In genomic region chr6:55016710-55017583, GRCm38 (mm10) we compare ENCODE assay signal across 8 mouse cellular contexts. TPM values are rescaled to one million over a fixed set of nuclear protein-coding genes. Genes with fewer than 3 reads are reported as not detected.
A peak's percentile ranks its signal among the peaks of the same experiment; 100 is the strongest.
DNase-seq lines count a peak whose midpoint lies in the region; ATAC-seq and TF ChIP-seq lines count a peak whose summit lies in the region.

No protein-coding gene starts in this region.

- no peak overlapping the region for H3K27ac ChIP-seq in embryonic facial prominence, embryonic 10.5 days (replicated peaks)
- H3K27ac ChIP-seq in intestine, embryonic 16.5 days (ENCODE audit: low read length), result no peak overlapping the region

- H3K79me3 ChIP-seq in C2C12 (ENCODE audit: low read depth), result no peaks in the 10 kb centered on the region

- intact Hi-C loops in left cerebral cortex, postnatal 36 days (cut with DNase I), result loop anchor here (1.0 to 10.0 kb wide), 3 partner anchors 95 to 312 kb away; no protein-coding TSS in a partner anchor

- peaks cover 12% of the 10 kb centered on the region for H3K4me1 ChIP-seq in embryonic facial prominence, embryonic 10.5 days
- peaks cover 11% of the 10 kb centered on the region for H3K4me1 ChIP-seq in intestine, embryonic 16.5 days (ENCODE audit: control insufficient read depth, insufficient read depth, low read length)

- H3ac ChIP-seq in C2C12 (ENCODE audit: control insufficient read depth, insufficient read length, low read depth), result no peak overlapping the region

- no peak overlapping the region for H3K4me3 ChIP-seq in C2C12 (ENCODE audit: insufficient read depth, poor library complexity, severe bottlenecking)
- H3K4me3 ChIP-seq in embryonic facial prominence, embryonic 10.5 days, result no peak overlapping the region
- H3K4me3 ChIP-seq in intestine, embryonic 16.5 days (ENCODE audit: low read length), result no peak overlapping the region

- no peaks in the 10 kb centered on the region for H3K27me3 ChIP-seq in C2C12 (ENCODE audit: control insufficient read depth, insufficient read depth, insufficient read length)
- 0 out of 2 replicates have a peak, but pooled peaks cover 11% of the 10 kb centered on the region for H3K27me3 ChIP-seq in embryonic facial prominence, embryonic 10.5 days (replicated peaks; ENCODE audit: low read depth, poor library complexity, severe bottlenecking)
- no peaks in the 10 kb centered on the region for H3K27me3 ChIP-seq in intestine, embryonic 16.5 days (replicated peaks; ENCODE audit: control insufficient read depth, insufficient read depth, low read length)

- no peaks in the 10 kb centered on the region for H3K79me2 ChIP-seq in C2C12 (ENCODE audit: control insufficient read depth, insufficient read depth)

- WGBS in embryonic facial prominence, embryonic 10.5 days, result 32% methylated on average over 15 of the region's 15 CpGs
- 30% methylated on average over 15 of the region's 15 CpGs for WGBS in intestine, embryonic 16.5 days

- H3K9me3 ChIP-seq in embryonic facial prominence, embryonic 10.5 days, result 0 out of 2 replicates have a peak, but pooled peaks cover 5% of the 10 kb centered on the region
- no peaks in the 10 kb centered on the region for H3K9me3 ChIP-seq in intestine, embryonic 16.5 days (ENCODE audit: control insufficient read depth, low read length)

- peak; percentile 85 for TF ChIP-seq CTCF in C2C12 (IDR thresholded peaks at IDR 0.05; ENCODE audit: control insufficient read depth, insufficient read depth, insufficient read length)

- H3K9ac ChIP-seq in intestine, embryonic 16.5 days (ENCODE audit: low read depth, low read length), result peak overlapping the region; percentile 30; the same call in 1 of the 2 replicates

- peak overlapping the region; percentile 31 for H3K4me2 ChIP-seq in intestine, embryonic 16.5 days (ENCODE audit: low read depth, low read length)

- ATAC-seq in intestine, embryonic 16.5 days, result peak; percentile 73
- ATAC-seq in megakaryocyte progenitor cell, adult 5-6 weeks (replicated peaks; ENCODE audit: poor library complexity), result peak; percentile 88

- DNase-seq in adrenal gland, postnatal 10 days, result peak; percentile 69
- peak; percentile 73 for DNase-seq in embryonic facial prominence, embryonic 10.5 days (ENCODE audit: low spot score)
- peak; percentile 93 for DNase-seq in heart, adult 11 months
- DNase-seq in left cerebral cortex, postnatal 36 days (ENCODE audit: low spot score in 2 of 2), result peak; percentile 46 to 55
- peak; percentile 37 for DNase-seq in right cerebral cortex, postnatal 25 days

- no peaks in the 10 kb centered on the region for H3K36me3 ChIP-seq in C2C12 (ENCODE audit: control insufficient read depth, insufficient read depth)
- H3K36me3 ChIP-seq in embryonic facial prominence, embryonic 10.5 days (replicated peaks), result no peaks in the 10 kb centered on the region
- no peaks in the 10 kb centered on the region for H3K36me3 ChIP-seq in intestine, embryonic 16.5 days (ENCODE audit: control insufficient read depth, insufficient read depth, low read length)

TF ChIP-seq in C2C12, 6 proteins besides CTCF, POLR2A, EP300 and RAD21:
- TF ChIP-seq MYOD1 (IDR thresholded peaks at IDR 0.05; ENCODE audit: control insufficient read depth, insufficient read length, low read depth), result no peak
- TF ChIP-seq CEBPB (IDR thresholded peaks at IDR 0.05; ENCODE audit: low read depth), result no peak
- TF ChIP-seq FOSL1 (IDR thresholded peaks at IDR 0.05; ENCODE audit: insufficient read depth, low read length, poor library complexity, severe bottlenecking), result no peak
- no peak for TF ChIP-seq MYOG (IDR thresholded peaks at IDR 0.05; ENCODE audit: control insufficient read depth, extremely low read depth, insufficient read length)
- no peak for TF ChIP-seq MAX (IDR thresholded peaks at IDR 0.05)
- no peak for TF ChIP-seq USF1 (IDR thresholded peaks at IDR 0.05; ENCODE audit: low read depth)

RNA-seq across cellular contexts. Expression of gene Gars, which starts 20.9 kb away (rescaled TPM):
- polyA plus RNA-seq in C2C12 (2012; fragmentation: generic; extraction: Trizol), result 204 TPM
- 100 to 1,000 TPM; 127 to 132 TPM for total RNA-seq in adrenal gland, postnatal 10 days (2021)
- 203 and 223 TPM in 2 replicates for polyA plus RNA-seq in embryonic facial prominence, embryonic 10.5 days (2016; fragmentation: Nextera tagmentation; extraction: Ambion mirVana)
- polyA plus RNA-seq in intestine, embryonic 16.5 days (2015; fragmentation: Nextera tagmentation; extraction: Ambion mirVana), result 159 and 172 TPM in 2 replicates
- 100 to 1,000 TPM; 126 to 146 TPM for total RNA-seq in left cerebral cortex, postnatal 36 days (2021)
- 56.7 and 57.1 TPM in 2 replicates for total RNA-seq in megakaryocyte progenitor cell, adult 5-6 weeks (2015)
- total RNA-seq in megakaryocyte progenitor cell, adult 5-6 weeks (2017), result 118 and 130 TPM in 2 replicates

RNA-seq across cellular contexts. Expression of gene Ggct, which starts 24.2 kb away (rescaled TPM):
- 5.7 TPM for polyA plus RNA-seq in C2C12 (2012; fragmentation: generic; extraction: Trizol)
- total RNA-seq in adrenal gland, postnatal 10 days (2021), result 1 to 10 TPM; 8.3 to 9.2 TPM
- 9.5 and 13.9 TPM in 2 replicates for polyA plus RNA-seq in embryonic facial prominence, embryonic 10.5 days (2016; fragmentation: Nextera tagmentation; extraction: Ambion mirVana)
- 9.6 and 13.2 TPM in 2 replicates for polyA plus RNA-seq in intestine, embryonic 16.5 days (2015; fragmentation: Nextera tagmentation; extraction: Ambion mirVana)
- 10 to 100 TPM; 24.0 to 25.0 TPM for total RNA-seq in left cerebral cortex, postnatal 36 days (2021)
- 12.5 and 13.5 TPM in 2 replicates for total RNA-seq in megakaryocyte progenitor cell, adult 5-6 weeks (2015)
- total RNA-seq in megakaryocyte progenitor cell, adult 5-6 weeks (2017), result 25.1 and 31.1 TPM in 2 replicates

RNA-seq across cellular contexts. Expression of gene Nod1, which starts 44.5 kb away (rescaled TPM):
- polyA plus RNA-seq in C2C12 (2012; fragmentation: generic; extraction: Trizol), result 1.1 TPM
- total RNA-seq in adrenal gland, postnatal 10 days (2021), result 10 to 100 TPM in 1 of 2 experiments, 1 to 10 TPM in 1; 8.9 to 13.7 TPM
- 1.2 and 1.4 TPM in 2 replicates for polyA plus RNA-seq in embryonic facial prominence, embryonic 10.5 days (2016; fragmentation: Nextera tagmentation; extraction: Ambion mirVana)
- polyA plus RNA-seq in intestine, embryonic 16.5 days (2015; fragmentation: Nextera tagmentation; extraction: Ambion mirVana), result 4.8 TPM in 2 replicates
- 1 to 10 TPM; 4.3 to 4.7 TPM for total RNA-seq in left cerebral cortex, postnatal 36 days (2021)
- 6.2 TPM in 2 replicates for total RNA-seq in megakaryocyte progenitor cell, adult 5-6 weeks (2015)
- total RNA-seq in megakaryocyte progenitor cell, adult 5-6 weeks (2017), result 4.6 and 5.2 TPM in 2 replicates

Comparison
In these comparisons a context has a peak if more than half of its experiments do, and no peak if none do; other contexts are left out.
1. DNase-seq: peak in every context shown above with its lines; median percentile 93 in heart, adult 11 months; 73 in embryonic facial prominence, embryonic 10.5 days; 69 in adrenal gland, postnatal 10 days; 50 in left cerebral cortex, postnatal 36 days; 37 in right cerebral cortex, postnatal 25 days.